Mouse (Mus musculus) frontal cortex, adult 2 months (tissue): ENCODE results near the gene Sipa1l2. TPM values are rescaled to one million over a fixed set of nuclear protein-coding genes. Genes with fewer than 3 reads are reported as not detected.

Source experiments
- DNase-seq, 2 experiments: peaks; one replicate each; pipeline ENCODE4 v3.0.0; 2022; ENCODE audit warnings: low spot score in 1 of 2; ENCODE audit errors: extremely low spot score in 1 of 2
- polyA plus RNA-seq: library from polyadenylated mRNA; depleted of rRNA; stranded (reverse); fragments of >200 nt; gene quantifications from 2 replicates; pipeline ENCODE4 v1.2.3, GENCODE M21; 2012

Sipa1l2 gene
- polyA plus RNA-seq, 1 experiment = 29.7 TPM

DNA sequence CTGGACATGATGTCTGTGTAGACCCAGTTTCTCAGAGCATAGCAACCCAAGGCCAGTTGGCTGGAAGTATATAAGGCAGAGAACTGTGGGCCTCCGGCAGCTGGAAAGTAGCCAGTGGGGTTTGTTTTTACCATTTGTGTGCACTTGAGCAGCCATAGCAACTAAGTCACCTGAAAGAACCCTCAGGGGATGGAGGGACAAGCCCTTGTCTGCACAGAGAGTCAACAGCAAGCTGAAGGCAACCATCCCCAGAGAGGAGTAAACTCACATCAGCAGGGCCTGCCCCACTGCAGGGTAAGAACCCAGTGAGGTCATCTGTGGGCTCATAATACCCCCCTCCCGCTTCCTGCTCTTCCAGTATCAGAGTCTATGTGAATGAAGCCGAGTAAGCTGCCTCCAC lies 14.7 kb upstream of the Sipa1l2 start:
- no peak for DNase-seq

- no peak for DNase-seq
Observed at GRCm38 (mm10) chr8:125580426-125580825, 10.8 kb upstream of the Sipa1l2 start.

- no peak for DNase-seq
Observed at GRCm38 (mm10) chr8:125576127-125576526, 6.5 kb upstream of the Sipa1l2 start.

DNA sequence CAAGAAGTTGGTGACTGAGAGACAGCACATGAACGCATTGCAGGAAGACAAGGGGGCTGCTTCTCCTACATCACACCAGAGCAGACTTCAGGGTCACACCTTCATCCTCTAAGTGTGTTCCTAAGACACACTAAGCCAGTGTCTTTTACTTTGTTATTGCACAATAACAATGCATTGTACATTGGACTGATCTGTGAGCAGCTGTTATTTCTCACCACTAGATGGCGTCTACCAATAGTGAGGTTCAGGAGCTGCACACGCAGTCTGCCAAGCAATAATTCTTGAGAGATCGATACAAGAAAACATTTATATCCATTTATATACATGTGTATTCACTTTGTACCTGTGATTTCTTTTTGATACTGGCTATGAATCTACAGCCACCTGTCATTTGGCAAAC lies 4.7 kb upstream of the Sipa1l2 start:
- peak in 1 of 2 experiments; percentile 75 for DNase-seq

DNA sequence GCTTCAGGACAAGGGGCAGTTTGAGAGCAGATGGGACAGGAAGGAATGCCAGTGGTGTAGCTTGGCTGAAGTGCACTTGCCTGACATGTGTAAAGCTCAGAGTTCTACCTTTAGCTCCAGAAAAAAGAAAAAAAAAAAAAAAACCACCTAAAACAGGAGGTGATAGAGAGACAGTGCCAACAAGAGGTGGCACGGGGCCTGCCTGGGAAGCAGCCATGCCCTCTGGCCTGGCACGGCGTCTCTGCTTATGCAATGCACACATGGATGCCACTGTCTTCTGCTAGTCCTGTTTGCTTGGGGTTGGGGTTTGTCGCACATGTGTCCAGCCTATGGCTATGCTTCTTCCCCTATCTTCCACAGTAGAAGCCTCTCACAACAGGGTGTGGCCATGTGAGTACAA lies 2.6 kb upstream of the Sipa1l2 start:
- DNase-seq = no peak

GRCm38 (mm10) chr8:125570835-125571465 lies 1.3 kb upstream of the Sipa1l2 start:
- no peak for DNase-seq

DNA sequence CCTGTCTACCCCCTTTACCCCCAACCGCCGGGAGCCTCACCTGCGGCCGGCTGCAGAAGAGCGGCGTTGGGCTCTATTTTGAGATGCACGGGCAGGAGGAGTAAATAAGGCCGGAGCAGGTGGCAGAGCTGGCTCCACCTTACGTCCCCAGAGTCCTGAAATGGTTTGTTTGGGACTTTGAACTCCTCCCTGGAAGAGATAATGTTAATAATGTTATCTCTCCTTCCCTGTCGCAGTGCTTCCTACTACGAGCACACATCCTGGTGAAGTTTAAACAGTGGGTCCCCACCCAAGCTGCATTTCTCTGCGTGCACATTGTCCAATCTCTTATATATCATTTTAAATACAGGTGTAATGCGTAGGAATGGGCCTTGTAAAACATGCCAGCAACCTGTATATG lies 781 bp upstream of the Sipa1l2 start:
- DNase-seq = no peak

DNA sequence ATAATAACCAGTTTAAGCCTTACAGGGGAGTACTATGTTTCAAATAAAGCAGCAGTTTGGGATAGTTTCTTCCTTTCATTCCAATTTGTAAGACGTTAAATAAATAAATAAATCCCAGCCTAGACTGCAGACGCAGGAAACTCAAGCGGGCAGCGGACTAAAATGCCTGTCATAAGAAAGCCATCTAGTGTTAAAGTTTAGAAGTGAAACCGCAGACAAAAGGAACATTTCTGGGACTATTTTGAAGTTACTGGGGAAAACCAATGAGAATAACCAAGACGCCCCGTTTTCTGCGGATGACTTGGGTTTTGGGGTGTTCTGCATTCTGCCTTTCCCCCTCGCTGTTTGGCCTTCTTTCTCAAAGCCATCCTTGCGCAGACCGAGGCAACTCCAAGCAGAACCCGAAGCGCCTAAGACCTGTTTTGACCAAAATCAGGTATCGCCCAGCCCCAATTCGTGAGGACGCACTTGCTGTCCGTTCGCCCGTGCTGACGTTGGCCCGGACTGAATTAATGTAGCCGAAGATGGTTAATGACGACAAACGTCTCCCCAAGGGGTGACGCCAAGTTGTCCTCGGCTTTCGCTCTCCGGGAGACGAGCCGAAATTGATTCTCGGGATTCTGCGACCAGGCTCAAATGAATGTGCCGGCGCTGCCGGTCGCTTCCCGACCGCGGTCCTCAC lies 616 bp downstream of the Sipa1l2 start:
- DNase-seq = peak; percentile 47 to 79

DNA sequence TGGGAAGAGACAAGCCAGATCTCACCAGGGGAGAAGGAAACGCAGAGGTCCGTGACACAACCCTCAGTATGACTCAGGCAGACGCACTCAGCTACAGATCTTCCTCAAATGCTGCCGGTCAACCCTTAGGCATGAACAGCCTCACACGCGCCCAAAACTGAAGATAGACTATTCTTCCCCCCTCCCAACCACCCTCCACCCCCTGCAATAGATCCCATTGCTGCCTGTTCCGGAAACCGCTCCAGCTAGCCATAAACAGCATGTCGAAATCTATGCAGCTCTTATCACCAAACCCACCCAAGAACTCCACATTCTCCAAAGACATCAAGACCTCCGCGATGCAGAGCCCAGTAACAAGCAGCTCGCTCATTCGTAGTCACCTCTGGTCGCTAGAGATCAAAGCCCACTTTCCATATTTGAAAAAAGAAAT lies 1.2 kb downstream of the Sipa1l2 start:
- no peak for DNase-seq

DNA sequence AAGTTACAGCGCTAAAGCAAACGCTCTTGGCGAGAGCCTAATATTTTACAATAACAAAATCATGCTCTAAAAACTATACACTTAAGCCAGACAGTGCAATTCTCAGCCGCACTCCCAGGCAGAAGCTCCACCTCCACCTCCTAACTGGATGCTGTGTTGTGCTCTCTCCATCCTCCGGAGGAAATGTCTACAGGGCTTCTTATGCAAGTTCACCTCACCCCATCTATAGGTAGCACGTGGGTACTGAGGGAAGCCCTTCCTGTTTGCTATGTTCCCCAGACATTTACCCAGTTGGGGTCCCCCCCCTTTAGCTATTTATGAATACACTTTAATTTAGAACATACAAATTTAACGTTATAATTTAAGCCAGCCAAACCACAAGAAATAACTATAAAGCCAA lies 2.0 kb downstream of the Sipa1l2 start:
- DNase-seq = peak in 1 of 2 experiments; percentile 40

GRCm38 (mm10) chr8:125562878-125563277 lies 6.7 kb downstream of the Sipa1l2 start:
- DNase-seq = no peak

- no peak for DNase-seq
Observed at GRCm38 (mm10) chr8:125560825-125561490, 8.7 kb downstream of the Sipa1l2 start.

- DNase-seq = no peak
Observed at GRCm38 (mm10) chr8:125559066-125559653, 10.4 kb downstream of the Sipa1l2 start.

DNA sequence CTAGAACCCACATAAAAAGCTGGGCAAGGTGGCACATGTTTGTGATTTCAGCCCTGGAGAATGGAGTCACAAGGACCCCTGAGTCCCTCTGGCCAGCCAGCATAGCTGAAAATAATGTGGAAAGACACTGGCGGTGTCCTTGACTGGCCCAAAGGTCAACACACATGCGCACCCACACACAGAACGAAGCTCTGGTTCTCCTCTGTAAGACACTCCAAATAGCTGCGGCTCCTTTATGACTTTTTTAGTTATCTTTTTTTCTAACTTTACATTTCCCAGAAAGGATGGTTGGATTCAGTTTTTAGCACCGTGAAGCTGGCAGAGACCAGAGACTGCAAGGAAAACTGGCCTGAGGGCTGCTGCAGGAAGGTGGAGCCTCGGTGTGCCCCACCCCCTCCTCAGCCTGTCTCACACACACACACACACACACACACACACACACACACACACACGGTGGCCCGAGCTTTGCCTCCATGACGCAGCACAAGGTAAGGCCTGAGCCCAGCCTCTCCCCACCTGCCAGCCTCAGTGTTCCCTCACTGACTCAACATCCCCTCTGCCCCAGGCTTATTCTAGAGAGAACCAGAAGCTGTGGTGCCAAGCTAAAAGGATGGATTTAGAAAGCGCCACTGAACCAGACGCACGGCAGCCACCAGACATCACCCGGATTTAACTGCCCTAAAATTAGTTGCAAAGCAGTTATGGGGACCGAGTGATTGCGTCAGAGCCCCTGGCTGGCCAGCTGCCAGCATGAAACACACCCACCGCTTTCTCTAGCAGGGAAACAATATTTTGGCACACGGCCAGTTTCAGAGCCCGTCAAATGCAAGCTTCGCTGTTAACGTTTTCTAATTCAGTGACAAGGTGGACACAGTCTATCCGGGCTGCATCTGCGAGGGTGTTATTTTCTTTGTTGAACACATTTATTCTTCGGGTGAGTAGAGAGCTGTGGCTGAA lies 11.2 kb downstream of the Sipa1l2 start:
- peak; percentile 83 to 91 for DNase-seq

- no peak for DNase-seq
Observed at GRCm38 (mm10) chr8:125557391-125558108, 12.1 kb downstream of the Sipa1l2 start.

DNA sequence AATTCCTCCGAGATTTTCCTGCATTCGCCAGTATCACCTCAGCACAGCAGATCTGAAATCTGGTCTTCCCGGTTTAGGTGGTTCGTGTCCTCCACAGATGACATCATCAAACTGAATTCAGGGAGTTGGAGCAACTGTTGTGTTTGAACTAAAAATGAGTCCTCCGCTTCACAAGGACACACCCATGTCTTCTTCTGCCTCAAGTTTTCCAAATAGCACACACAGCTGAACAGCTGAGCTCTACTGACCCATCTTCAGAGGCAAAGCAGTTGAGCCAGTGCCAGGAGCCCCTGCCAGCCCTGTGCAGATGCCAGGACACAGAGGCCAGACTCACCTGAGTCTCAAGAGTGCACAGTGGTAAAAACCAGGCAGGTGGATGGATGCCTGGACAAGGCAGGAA lies 12.9 kb downstream of the Sipa1l2 start:
- no peak for DNase-seq

- DNase-seq = no peak
Observed at GRCm38 (mm10) chr8:125550567-125550966, 19.0 kb downstream of the Sipa1l2 start.

DNA sequence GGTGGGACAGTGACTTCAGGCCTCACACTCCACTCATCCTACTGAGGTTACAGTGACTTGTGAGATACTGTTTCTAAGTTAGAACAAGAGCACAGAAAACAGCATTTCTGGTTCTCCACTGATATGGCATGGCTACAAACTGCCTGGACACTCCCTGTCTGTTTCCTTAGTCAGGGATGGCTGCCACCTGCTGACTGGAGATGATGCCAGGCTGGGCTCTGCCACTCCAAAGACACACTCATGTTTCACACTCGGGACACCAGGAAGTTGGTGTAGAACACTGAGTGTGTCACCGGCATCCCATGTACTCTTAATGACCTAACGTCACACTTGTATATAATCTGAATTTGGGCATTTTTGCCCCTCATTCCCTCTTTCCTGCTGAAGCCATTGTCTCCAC lies 22.3 kb downstream of the Sipa1l2 start:
- no peak for DNase-seq

DNA sequence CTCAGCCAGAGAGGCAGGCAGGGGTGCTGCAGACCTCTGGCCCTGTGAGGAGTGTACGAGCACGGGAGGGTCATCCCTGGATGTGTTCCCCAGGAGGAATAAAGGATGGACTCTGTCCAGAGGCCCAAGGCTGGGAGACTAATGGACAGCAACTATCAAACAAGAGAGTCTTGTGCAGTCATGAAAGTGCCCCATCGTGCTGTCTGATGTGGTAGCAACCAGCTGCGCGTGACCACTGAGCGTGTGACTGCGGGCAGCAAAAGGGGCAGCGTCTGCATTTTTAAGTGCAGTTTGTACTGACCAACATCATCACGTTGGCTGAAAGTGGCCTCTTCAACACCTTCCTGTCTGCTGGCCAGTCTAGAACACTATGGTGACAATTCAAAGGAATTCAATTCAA lies 23.7 kb downstream of the Sipa1l2 start:
- no peak for DNase-seq
